Mouse (Mus musculus) lung, embryonic 15.5 days (tissue): ENCODE measurements around the gene Snx29. TPM values are rescaled to one million over a fixed set of nuclear protein-coding genes. Genes with fewer than 3 reads are reported as not detected.

Experiments
- ATAC-seq: fragments of 200-750 bp; cut with Nextera tagmentation; 2 replicates; pipeline ENCODE4 v1.8.0; 2017; ENCODE audit warnings: moderate number of reproducible peaks, borderline replicate concordance; ENCODE audit not compliant: low FRiP score, low TSS enrichment; ENCODE audit errors: extremely low read depth
- H3K27ac ChIP-seq: fragments of 300-500 bp; sonication (generic); 2 replicates; pipeline ENCODE4 v1.5.1; 2015; ENCODE audit warnings: moderate library complexity, mild to moderate bottlenecking, inconsistent platforms
- H3K27me3 ChIP-seq: fragments of 300-500 bp; sonication (generic); 2 replicates; pipeline ENCODE4 v1.6.1; 2015; ENCODE audit warnings: inconsistent platforms
- H3K36me3 ChIP-seq: fragments of 300-500 bp; sonication (generic); 2 replicates; pipeline ENCODE4 v1.6.1; 2015; ENCODE audit warnings: inconsistent platforms
- H3K4me1 ChIP-seq: fragments of 300-500 bp; sonication (generic); 2 replicates; pipeline ENCODE4 v1.6.1; 2015; ENCODE audit warnings: inconsistent platforms
- H3K4me2 ChIP-seq: fragments of 300-500 bp; sonication (generic); 2 replicates; pipeline ENCODE4 v1.6.1; 2015; ENCODE audit warnings: inconsistent platforms, mild to moderate bottlenecking, moderate library complexity
- H3K4me3 ChIP-seq: fragments of 300-500 bp; sonication (generic); 2 replicates; pipeline ENCODE4 v1.5.1; 2015; ENCODE audit warnings: mild to moderate bottlenecking, inconsistent platforms
- H3K9ac ChIP-seq: fragments of 300-500 bp; sonication (generic); 2 replicates; pipeline ENCODE4 v1.6.1; 2015; ENCODE audit warnings: inconsistent platforms
- H3K9me3 ChIP-seq: fragments of 300-500 bp; sonication (generic); 2 replicates; pipeline ENCODE4 v1.6.1; 2016; ENCODE audit warnings: inconsistent platforms
- WGBS: fragments of 180-500 bp; shearing (Covaris S2); methylation state at CpG from one replicate; pipeline ENCODE4 v1.1.7; 2015; 5-methylcytosine and 5-hydroxymethylcytosine counted together
- polyA plus RNA-seq: library from polyadenylated mRNA; unstranded; fragments of >200 nt; fragmentation: Nextera tagmentation; extraction: Ambion mirVana; gene quantifications from 2 replicates; pipeline ENCODE4 v1.2.1, GENCODE M21; 2015

Gene Snx29
- polyA plus RNA-seq, 1 experiment from 2014 or later = 12.6 TPM

GRCm38 (mm10) chr16:11476314-11476713, 153.6 kb downstream of the Snx29 start:
- H3K4me3 ChIP-seq = no peak overlapping the region
- no peak overlapping the region for H3K27ac ChIP-seq
- no peak overlapping the region for H3K4me2 ChIP-seq
- H3K36me3 ChIP-seq = no peaks in the 10 kb centered on the region
- H3K27me3 ChIP-seq = no peaks in the 10 kb centered on the region
- 94% methylated on average over 1 of the region's 1 CpGs for WGBS
- ATAC-seq = no peak
- H3K9me3 ChIP-seq = no peaks in the 10 kb centered on the region
- peaks cover 28% of the 10 kb centered on the region for H3K4me1 ChIP-seq
- H3K9ac ChIP-seq = no peak overlapping the region

- no peaks in the 10 kb centered on the region for H3K36me3 ChIP-seq
- H3K4me1 ChIP-seq = peaks cover 28% of the 10 kb centered on the region
- no peak for ATAC-seq
- no peak overlapping the region for H3K9ac ChIP-seq
- H3K9me3 ChIP-seq = no peaks in the 10 kb centered on the region
- WGBS = 76% methylated on average over 2 of the region's 2 CpGs
- no peaks in the 10 kb centered on the region for H3K27me3 ChIP-seq
- no peak overlapping the region for H3K4me2 ChIP-seq
- no peak overlapping the region for H3K4me3 ChIP-seq
- no peak overlapping the region for H3K27ac ChIP-seq
Measured at GRCm38 (mm10) chr16:11476968-11477367, 154.3 kb downstream of the Snx29 start.

DNA sequence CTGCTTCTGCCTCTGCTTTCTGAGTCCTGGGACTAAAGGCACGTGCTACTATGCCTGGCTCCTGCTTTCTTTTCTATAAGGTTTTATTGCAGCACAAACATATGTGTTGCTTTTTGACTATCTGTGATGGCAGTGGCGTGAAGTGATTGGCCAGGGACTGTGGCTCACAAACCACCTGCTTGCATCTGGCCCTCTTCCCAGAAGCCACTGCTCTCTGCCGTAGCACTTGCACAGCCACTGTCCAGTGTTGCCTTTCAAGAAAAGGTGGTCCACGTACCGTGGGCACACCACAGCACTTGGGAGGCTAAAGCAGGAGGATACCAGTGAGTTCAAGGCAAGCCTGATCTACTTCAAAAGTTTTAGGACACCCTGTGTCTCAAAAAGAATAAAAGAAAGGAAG, 154.9 kb downstream of the Snx29 start:
- Histone ChIP-seq H3K27ac (no peak overlapping the region), H3K27me3 (no peaks in the 10 kb centered on the region), H3K4me1 (peaks cover 28% of the 10 kb centered on the region), H3K4me2 (no peak overlapping the region), H3K36me3 (no peaks in the 10 kb centered on the region), H3K9me3 (no peaks in the 10 kb centered on the region), H3K9ac (no peak overlapping the region), H3K4me3 (no peak overlapping the region)
- no peak for ATAC-seq
- 79% methylated on average over 5 of the region's 5 CpGs for WGBS

DNA sequence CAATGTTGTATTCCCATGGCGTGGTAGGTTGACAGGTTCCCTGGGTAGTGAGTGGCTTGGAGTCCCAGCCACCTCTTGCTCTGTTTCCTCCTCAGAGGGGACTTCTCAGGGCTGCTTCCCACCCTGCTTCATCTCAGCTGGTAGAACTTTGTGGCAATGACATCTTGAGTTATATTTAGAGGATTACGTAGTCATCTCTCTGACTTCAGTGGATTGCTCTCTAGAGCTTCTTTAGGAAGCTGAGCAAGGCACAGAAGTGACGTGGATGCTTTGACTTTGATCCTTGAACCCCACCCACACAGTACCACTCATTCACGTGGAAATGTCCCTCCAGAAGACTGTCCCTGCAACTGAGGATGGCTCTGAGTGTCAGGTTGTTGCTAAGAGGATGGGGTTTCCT, 156.9 kb downstream of the Snx29 start:
- no peak for ATAC-seq
- Histone ChIP-seq H3K27ac (no peak overlapping the region), H3K4me2 (no peak overlapping the region), H3K4me1 (peaks cover 12% of the 10 kb centered on the region; the same call in 1 of the 2 replicates), H3K36me3 (no peaks in the 10 kb centered on the region), H3K4me3 (no peak overlapping the region), H3K9me3 (no peaks in the 10 kb centered on the region), H3K9ac (no peak overlapping the region), H3K27me3 (no peaks in the 10 kb centered on the region)
- WGBS = 75% methylated on average over 4 of the region's 4 CpGs

- H3K9ac ChIP-seq = no peak overlapping the region
- no peaks in the 10 kb centered on the region for H3K36me3 ChIP-seq
- ATAC-seq = no peak
- 91% methylated on average over 2 of the region's 2 CpGs for WGBS
- no peak overlapping the region for H3K27ac ChIP-seq
- no peaks in the 10 kb centered on the region for H3K9me3 ChIP-seq
- no peaks in the 10 kb centered on the region for H3K4me1 ChIP-seq
- H3K27me3 ChIP-seq = no peaks in the 10 kb centered on the region
- no peak overlapping the region for H3K4me3 ChIP-seq
- no peak overlapping the region for H3K4me2 ChIP-seq
Measured at GRCm38 (mm10) chr16:11482189-11482588, 159.5 kb downstream of the Snx29 start.

DNA sequence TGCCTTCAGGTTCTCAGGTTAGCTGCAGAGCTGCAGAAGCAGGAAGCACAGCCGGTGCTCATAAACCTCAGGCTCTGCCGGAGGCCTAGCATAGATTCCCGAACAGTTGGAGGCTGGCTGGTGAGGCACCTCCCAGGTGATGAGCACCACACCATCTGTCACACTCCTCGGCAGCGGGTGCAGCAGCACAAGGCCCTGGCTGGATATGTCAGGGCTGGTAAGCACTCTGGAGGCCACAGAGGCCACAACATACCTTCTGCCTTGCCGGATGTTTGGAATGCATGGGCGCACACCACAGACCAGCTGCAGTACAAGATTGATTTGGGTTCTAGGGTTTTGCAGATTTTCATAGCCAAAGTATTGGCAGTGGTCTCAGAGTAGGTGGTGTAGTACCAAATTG, 172.2 kb downstream of the Snx29 start:
- H3K27me3 ChIP-seq = no peaks in the 10 kb centered on the region
- no peaks in the 10 kb centered on the region for H3K9me3 ChIP-seq
- no peak overlapping the region for H3K9ac ChIP-seq
- H3K36me3 ChIP-seq = no peaks in the 10 kb centered on the region
- H3K4me1 ChIP-seq = 0 out of 2 replicates have a peak, but pooled peaks cover 7% of the 10 kb centered on the region
- ATAC-seq = no peak
- H3K4me2 ChIP-seq = no peak overlapping the region
- WGBS = 47% methylated on average over 7 of the region's 7 CpGs
- H3K27ac ChIP-seq = no peak overlapping the region
- H3K4me3 ChIP-seq = no peak overlapping the region

- no peak for ATAC-seq
- Histone ChIP-seq H3K27ac (no peak overlapping the region), H3K36me3 (no peaks in the 10 kb centered on the region), H3K9ac (no peak overlapping the region), H3K9me3 (no peaks in the 10 kb centered on the region), H3K4me2 (no peak overlapping the region), H3K4me3 (no peak overlapping the region), H3K4me1 (0 out of 2 replicates have a peak, but pooled peaks cover 7% of the 10 kb centered on the region), H3K27me3 (no peaks in the 10 kb centered on the region)
- WGBS = 58% methylated on average over 10 of the region's 10 CpGs
Measured at GRCm38 (mm10) chr16:11495923-11496616, 173.4 kb downstream of the Snx29 start.

GRCm38 (mm10) chr16:11496721-11497120, 174.0 kb downstream of the Snx29 start:
- Histone ChIP-seq H3K4me1 (0 out of 2 replicates have a peak, but pooled peaks cover 7% of the 10 kb centered on the region), H3K4me2 (no peak overlapping the region), H3K4me3 (no peak overlapping the region), H3K9ac (no peak overlapping the region), H3K27me3 (no peaks in the 10 kb centered on the region), H3K27ac (no peak overlapping the region), H3K9me3 (no peaks in the 10 kb centered on the region), H3K36me3 (no peaks in the 10 kb centered on the region)
- 82% methylated on average over 3 of the region's 3 CpGs for WGBS
- no peak for ATAC-seq

GRCm38 (mm10) chr16:11500061-11500460, 177.4 kb downstream of the Snx29 start:
- ATAC-seq = no peak
- Histone ChIP-seq H3K9me3 (no peaks in the 10 kb centered on the region), H3K4me1 (no peaks in the 10 kb centered on the region), H3K4me2 (no peak overlapping the region), H3K27me3 (no peaks in the 10 kb centered on the region), H3K36me3 (no peaks in the 10 kb centered on the region), H3K4me3 (no peak overlapping the region), H3K27ac (no peak overlapping the region), H3K9ac (no peak overlapping the region)
- WGBS = 69% methylated on average over 4 of the region's 4 CpGs

DNA sequence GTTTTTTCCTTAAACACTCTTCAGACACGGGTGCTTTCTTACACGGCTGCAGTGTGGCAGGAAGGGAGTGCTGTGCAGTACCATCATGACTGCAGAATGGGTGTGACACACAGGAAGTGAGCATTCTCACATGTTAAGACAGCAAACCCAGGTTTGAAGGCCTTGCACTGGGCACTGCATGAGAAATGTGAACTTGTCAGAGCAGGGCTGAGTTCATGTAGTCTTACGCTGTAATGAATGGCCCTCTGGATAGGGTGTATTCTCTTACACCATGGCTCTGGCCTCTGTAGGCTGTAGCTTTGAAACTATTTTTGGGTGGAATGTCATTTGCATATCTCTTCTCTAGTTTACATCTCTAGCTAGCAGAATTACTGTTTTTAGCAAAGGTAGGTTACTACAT, 178.4 kb downstream of the Snx29 start:
- no peaks in the 10 kb centered on the region for H3K27me3 ChIP-seq
- no peaks in the 10 kb centered on the region for H3K9me3 ChIP-seq
- no peak for ATAC-seq
- no peak overlapping the region for H3K9ac ChIP-seq
- 66% methylated on average over 3 of the region's 3 CpGs for WGBS
- H3K4me1 ChIP-seq = 0 out of 2 replicates have a peak, but pooled peaks cover 7% of the 10 kb centered on the region
- H3K36me3 ChIP-seq = no peaks in the 10 kb centered on the region
- no peak overlapping the region for H3K27ac ChIP-seq
- H3K4me3 ChIP-seq = no peak overlapping the region
- H3K4me2 ChIP-seq = no peak overlapping the region

DNA sequence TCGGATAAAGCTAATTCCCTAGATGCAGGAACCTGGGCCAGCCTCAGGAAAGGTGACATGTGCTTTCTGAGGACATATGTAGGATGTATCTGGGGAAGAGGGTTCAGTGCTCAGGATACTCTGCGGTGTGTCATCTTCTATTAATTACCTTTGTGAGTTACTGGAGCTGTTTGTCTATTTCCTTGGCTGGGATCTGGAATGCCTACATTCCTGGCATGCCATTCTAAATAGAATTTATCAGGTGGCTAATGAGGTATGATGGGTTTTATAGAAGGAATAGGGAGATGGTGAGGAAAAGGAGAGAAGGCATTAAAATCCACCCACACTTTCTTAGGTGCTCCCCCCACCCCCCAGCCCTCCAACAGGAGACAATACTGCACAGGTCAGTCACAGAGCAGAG, 178.9 kb downstream of the Snx29 start:
- ATAC-seq = no peak
- Histone ChIP-seq H3K9ac (no peak overlapping the region), H3K4me2 (no peak overlapping the region), H3K4me3 (no peak overlapping the region), H3K9me3 (no peaks in the 10 kb centered on the region), H3K36me3 (no peaks in the 10 kb centered on the region), H3K27me3 (no peaks in the 10 kb centered on the region), H3K4me1 (0 out of 2 replicates have a peak, but pooled peaks cover 7% of the 10 kb centered on the region), H3K27ac (no peak overlapping the region)
- WGBS = 65% methylated on average over 2 of the region's 2 CpGs

GRCm38 (mm10) chr16:11504666-11505491, 182.2 kb downstream of the Snx29 start:
- no peaks in the 10 kb centered on the region for H3K27me3 ChIP-seq
- H3K9ac ChIP-seq = no peak overlapping the region
- 84% methylated on average over 2 of the region's 2 CpGs for WGBS
- H3K4me1 ChIP-seq = peaks cover 10% of the 10 kb centered on the region; the same call in 1 of the 2 replicates
- no peak for ATAC-seq
- no peak overlapping the region for H3K4me2 ChIP-seq
- no peak overlapping the region for H3K27ac ChIP-seq
- H3K36me3 ChIP-seq = no peaks in the 10 kb centered on the region
- no peak overlapping the region for H3K4me3 ChIP-seq
- H3K9me3 ChIP-seq = no peaks in the 10 kb centered on the region
